Mouse (Mus musculus): ENCODE results near the gene Pigp. TPM values are rescaled to one million over a fixed set of nuclear protein-coding genes. Genes with fewer than 3 reads are reported as not detected.
A peak's percentile ranks its signal among the peaks of the same experiment; 100 is the strongest.
"Not testable (repeated sequence)": the region's sequence is repeated elsewhere in the genome, so short reads cannot be mapped to it uniquely, and the experiment has no call there.

Gene Pigp
- polyA plus RNA-seq, 1 experiment from 2014 or later: 103 TPM

- ATAC-seq (ENCODE audit: low FRiP score) (peak; percentile 55; the same call in 1 of the 2 replicates), DNase-seq (ENCODE audit: low spot score) (no peak)
- H3K9ac ChIP-seq: no peak overlapping the region
- peaks cover 11% of the 10 kb centered on the region; the same call in 1 of the 2 replicates for H3K4me1 ChIP-seq (replicated peaks; ENCODE audit: control insufficient read depth, insufficient read depth, low read length)
- WGBS: 62% methylated on average over 11 of the region's 11 CpGs
- H3K9me3 ChIP-seq (ENCODE audit: control insufficient read depth, low read length): no peaks in the 10 kb centered on the region
- no peak overlapping the region for H3K4me3 ChIP-seq (replicated peaks; ENCODE audit: low read length)
- H3K36me3 ChIP-seq (replicated peaks; ENCODE audit: control insufficient read depth, insufficient read depth): no peaks in the 10 kb centered on the region
- H3K4me2 ChIP-seq (replicated peaks): peak overlapping the region; percentile 12; the same call in 1 of the 2 replicates
- H3K27ac ChIP-seq: no peak overlapping the region
- no peaks in the 10 kb centered on the region for H3K27me3 ChIP-seq (ENCODE audit: control insufficient read depth, insufficient read depth, low read length)
Observed at GRCm38 (mm10) chr16:94349588-94350286, 21.9 kb downstream of the Pigp start.

GRCm38 (mm10) chr16:94348779-94349178 lies 22.9 kb downstream of the Pigp start:
- 88% methylated on average over 2 of the region's 2 CpGs for whole genome bisulfite sequencing
- H3K4me2 ChIP-seq (replicated peaks): no peak overlapping the region
- H3K27ac ChIP-seq: no peak overlapping the region
- no peaks in the 10 kb centered on the region for H3K9me3 ChIP-seq (ENCODE audit: control insufficient read depth, low read length)
- no peak overlapping the region for H3K4me3 ChIP-seq (replicated peaks; ENCODE audit: low read length)
- no peaks in the 10 kb centered on the region for H3K27me3 ChIP-seq (ENCODE audit: control insufficient read depth, insufficient read depth, low read length)
- H3K9ac ChIP-seq: no peak overlapping the region
- H3K4me1 ChIP-seq (replicated peaks; ENCODE audit: control insufficient read depth, insufficient read depth, low read length): peaks cover 11% of the 10 kb centered on the region; the same call in 1 of the 2 replicates
- no peak for ATAC-seq (ENCODE audit: low FRiP score)
- no peak for DNase-seq (ENCODE audit: low spot score)
- H3K36me3 ChIP-seq (replicated peaks; ENCODE audit: control insufficient read depth, insufficient read depth): no peaks in the 10 kb centered on the region

GRCm38 (mm10) chr16:94347080-94347731 lies 24.4 kb downstream of the Pigp start:
- Histone ChIP-seq H3K4me3 (replicated peaks; ENCODE audit: low read length) (no peak overlapping the region), H3K36me3 (replicated peaks; ENCODE audit: control insufficient read depth, insufficient read depth) (no peaks in the 10 kb centered on the region), H3K4me1 (replicated peaks; ENCODE audit: control insufficient read depth, insufficient read depth, low read length) (peaks cover 11% of the 10 kb centered on the region; the same call in 1 of the 2 replicates), H3K9ac (no peak overlapping the region), H3K9me3 (ENCODE audit: control insufficient read depth, low read length) (no peaks in the 10 kb centered on the region), H3K4me2 (replicated peaks) (no peak overlapping the region), H3K27me3 (ENCODE audit: control insufficient read depth, insufficient read depth, low read length) (no peaks in the 10 kb centered on the region), H3K27ac (no peak overlapping the region)
- DNase-seq (ENCODE audit: low spot score) (no peak), ATAC-seq (ENCODE audit: low FRiP score) (no peak)
- 78% methylated on average over 7 of the region's 7 CpGs for WGBS

GRCm38 (mm10) chr16:94345733-94346132 lies 25.9 kb downstream of the Pigp start:
- no peak overlapping the region for H3K4me2 ChIP-seq (replicated peaks)
- H3K27ac ChIP-seq: no peak overlapping the region
- no peak for DNase-seq (ENCODE audit: low spot score)
- WGBS: 76% methylated on average over 1 of the region's 1 CpGs
- no peaks in the 10 kb centered on the region for H3K36me3 ChIP-seq (replicated peaks; ENCODE audit: control insufficient read depth, insufficient read depth)
- H3K9me3 ChIP-seq (ENCODE audit: control insufficient read depth, low read length): no peaks in the 10 kb centered on the region
- no peak overlapping the region for H3K4me3 ChIP-seq (replicated peaks; ENCODE audit: low read length)
- H3K9ac ChIP-seq: no peak overlapping the region
- no peak for ATAC-seq (ENCODE audit: low FRiP score)
- H3K4me1 ChIP-seq (replicated peaks; ENCODE audit: control insufficient read depth, insufficient read depth, low read length): peaks cover 11% of the 10 kb centered on the region; the same call in 1 of the 2 replicates
- H3K27me3 ChIP-seq (ENCODE audit: control insufficient read depth, insufficient read depth, low read length): no peaks in the 10 kb centered on the region

GRCm38 (mm10) chr16:94339164-94340160 lies 32.2 kb downstream of the Pigp start:
- H3K27ac ChIP-seq; DNase-seq (ENCODE audit: low spot score); H3K27me3 ChIP-seq (ENCODE audit: control insufficient read depth, insufficient read depth, low read length); H3K9me3 ChIP-seq (ENCODE audit: control insufficient read depth, low read length); H3K9ac ChIP-seq; H3K4me1 ChIP-seq (replicated peaks; ENCODE audit: control insufficient read depth, insufficient read depth, low read length); H3K4me2 ChIP-seq (replicated peaks); ATAC-seq (ENCODE audit: low FRiP score); H3K36me3 ChIP-seq (replicated peaks; ENCODE audit: control insufficient read depth, insufficient read depth); H3K4me3 ChIP-seq (replicated peaks; ENCODE audit: low read length): not testable (repeated sequence)
- WGBS: 94% methylated on average over 18 of the region's 22 CpGs

- 0 out of 2 replicates have a peak, but pooled peaks cover under 1% of the 10 kb centered on the region for H3K4me1 ChIP-seq (replicated peaks; ENCODE audit: control insufficient read depth, insufficient read depth, low read length)
- H3K27me3 ChIP-seq (ENCODE audit: control insufficient read depth, insufficient read depth, low read length): no peaks in the 10 kb centered on the region
- H3K27ac ChIP-seq: no peak overlapping the region
- WGBS: 46% methylated on average over 5 of the region's 5 CpGs
- DNase-seq (ENCODE audit: low spot score): no peak
- H3K9me3 ChIP-seq (ENCODE audit: control insufficient read depth, low read length): no peaks in the 10 kb centered on the region
- ATAC-seq (ENCODE audit: low FRiP score): no peak
- no peak overlapping the region for H3K9ac ChIP-seq
- H3K4me3 ChIP-seq (replicated peaks; ENCODE audit: low read length): no peak overlapping the region
- H3K36me3 ChIP-seq (replicated peaks; ENCODE audit: control insufficient read depth, insufficient read depth): no peaks in the 10 kb centered on the region
- H3K4me2 ChIP-seq (replicated peaks): no peak overlapping the region
Observed at GRCm38 (mm10) chr16:94335656-94336055, 36.0 kb downstream of the Pigp start.

GRCm38 (mm10) chr16:94331886-94332252 lies 39.8 kb downstream of the Pigp start:
- no peak overlapping the region for H3K9ac ChIP-seq
- H3K27me3 ChIP-seq (ENCODE audit: control insufficient read depth, insufficient read depth, low read length): peaks cover 21% of the 10 kb centered on the region
- no peak overlapping the region for H3K27ac ChIP-seq
- ATAC-seq (ENCODE audit: low FRiP score) (no peak), DNase-seq (ENCODE audit: low spot score) (no peak)
- H3K36me3 ChIP-seq (replicated peaks; ENCODE audit: control insufficient read depth, insufficient read depth): no peaks in the 10 kb centered on the region
- H3K4me2 ChIP-seq (replicated peaks): no peak overlapping the region
- H3K9me3 ChIP-seq (ENCODE audit: control insufficient read depth, low read length): no peaks in the 10 kb centered on the region
- 60% methylated on average over 5 of the region's 5 CpGs for WGBS
- H3K4me1 ChIP-seq (replicated peaks; ENCODE audit: control insufficient read depth, insufficient read depth, low read length): peaks cover 25% of the 10 kb centered on the region
- H3K4me3 ChIP-seq (replicated peaks; ENCODE audit: low read length): no peak overlapping the region

GRCm38 (mm10) chr16:94331233-94331885 lies 40.3 kb downstream of the Pigp start:
- Histone ChIP-seq H3K27me3 (ENCODE audit: control insufficient read depth, insufficient read depth, low read length) (peaks cover 25% of the 10 kb centered on the region), H3K9ac (no peak overlapping the region), H3K4me3 (replicated peaks; ENCODE audit: low read length) (no peak overlapping the region), H3K4me1 (replicated peaks; ENCODE audit: control insufficient read depth, insufficient read depth, low read length) (peaks cover 25% of the 10 kb centered on the region), H3K4me2 (replicated peaks) (no peak overlapping the region), H3K9me3 (ENCODE audit: control insufficient read depth, low read length) (no peaks in the 10 kb centered on the region), H3K36me3 (replicated peaks; ENCODE audit: control insufficient read depth, insufficient read depth) (no peaks in the 10 kb centered on the region), H3K27ac (no peak overlapping the region)
- ATAC-seq (ENCODE audit: low FRiP score) (no peak), DNase-seq (ENCODE audit: low spot score) (no peak)
- 81% methylated on average over 9 of the region's 9 CpGs for WGBS
